Mouse (Mus musculus) lung, embryonic 15.5 days (tissue): ENCODE data around the gene 3110001I22Rik. TPM values are rescaled to one million over a fixed set of nuclear protein-coding genes. Genes with fewer than 3 reads are reported as not detected.
"Not testable (repeated sequence)": the region's sequence is repeated elsewhere in the genome, so short reads cannot be mapped to it uniquely, and the experiment has no call there.

ENCODE experiments used
- ATAC-seq: fragments of 200-750 bp; cut with Nextera tagmentation; 2 replicates; pipeline ENCODE4 v1.8.0; 2017; ENCODE audit warnings: moderate number of reproducible peaks, borderline replicate concordance; ENCODE audit not compliant: low FRiP score, low TSS enrichment; ENCODE audit errors: extremely low read depth
- H3K27ac ChIP-seq: fragments of 300-500 bp; sonication (generic); 2 replicates; pipeline ENCODE4 v1.5.1; 2015; ENCODE audit warnings: moderate library complexity, mild to moderate bottlenecking, inconsistent platforms
- H3K27me3 ChIP-seq: fragments of 300-500 bp; sonication (generic); 2 replicates; pipeline ENCODE4 v1.6.1; 2015; ENCODE audit warnings: inconsistent platforms
- H3K36me3 ChIP-seq: fragments of 300-500 bp; sonication (generic); 2 replicates; pipeline ENCODE4 v1.6.1; 2015; ENCODE audit warnings: inconsistent platforms
- H3K4me1 ChIP-seq: fragments of 300-500 bp; sonication (generic); 2 replicates; pipeline ENCODE4 v1.6.1; 2015; ENCODE audit warnings: inconsistent platforms
- H3K4me2 ChIP-seq: fragments of 300-500 bp; sonication (generic); 2 replicates; pipeline ENCODE4 v1.6.1; 2015; ENCODE audit warnings: inconsistent platforms, mild to moderate bottlenecking, moderate library complexity
- H3K4me3 ChIP-seq: fragments of 300-500 bp; sonication (generic); 2 replicates; pipeline ENCODE4 v1.5.1; 2015; ENCODE audit warnings: mild to moderate bottlenecking, inconsistent platforms
- H3K9ac ChIP-seq: fragments of 300-500 bp; sonication (generic); 2 replicates; pipeline ENCODE4 v1.6.1; 2015; ENCODE audit warnings: inconsistent platforms
- H3K9me3 ChIP-seq: fragments of 300-500 bp; sonication (generic); 2 replicates; pipeline ENCODE4 v1.6.1; 2016; ENCODE audit warnings: inconsistent platforms
- WGBS: fragments of 180-500 bp; shearing (Covaris S2); methylation state at CpG from one replicate; pipeline ENCODE4 v1.1.7; 2015; 5-methylcytosine and 5-hydroxymethylcytosine counted together
- polyA plus RNA-seq: library from polyadenylated mRNA; unstranded; fragments of >200 nt; fragmentation: Nextera tagmentation; extraction: Ambion mirVana; gene quantifications from 2 replicates; pipeline ENCODE4 v1.2.1, GENCODE M21; 2015

Gene 3110001I22Rik
- polyA plus RNA-seq, 1 experiment from 2014 or later, result 6.7 TPM

DNA sequence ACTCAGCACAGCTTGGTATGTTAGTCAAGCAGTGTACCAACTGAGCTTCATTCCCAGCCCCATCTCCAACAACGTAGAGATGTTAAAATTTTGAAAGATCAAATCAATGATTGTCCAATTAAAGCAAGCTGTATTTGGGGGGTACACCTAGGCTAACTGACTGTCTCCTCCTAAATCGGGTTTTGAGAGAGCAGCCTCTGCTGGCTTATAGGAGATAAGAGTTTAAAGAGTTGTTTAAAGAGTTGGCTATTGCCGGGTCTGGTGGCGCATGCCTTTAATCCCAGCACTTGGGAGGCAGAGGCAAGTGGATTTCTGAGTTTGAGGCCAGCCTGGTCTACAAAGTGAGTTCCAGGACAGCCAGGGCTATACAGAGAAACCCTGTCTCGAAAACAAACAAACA is 833 bp upstream of the 3110001I22Rik start:
- Histone ChIP-seq H3K4me3 (peak overlapping the region; percentile 97; the same call in 1 of the 2 replicates), H3K4me1 (peaks cover 21% of the 10 kb centered on the region), H3K4me2 (peak overlapping the region; percentile 59; the same call in 1 of the 2 replicates)
- not testable (repeated sequence) for H3K9ac ChIP-seq, H3K36me3 ChIP-seq, ATAC-seq, H3K27me3 ChIP-seq, H3K27ac ChIP-seq, H3K9me3 ChIP-seq
- WGBS, result 50% methylated on average over 5 of the region's 5 CpGs

GRCm38 (mm10) chr16:13672386-13672898 is 713 bp downstream of the 3110001I22Rik start:
- peak; percentile 43; the same call in 1 of the 2 replicates for ATAC-seq
- Histone ChIP-seq H3K36me3 (peaks cover 13% of the 10 kb centered on the region), H3K4me3 (peak overlapping the region; percentile 97)

GRCm38 (mm10) chr16:13673114-13673513 is 1.4 kb downstream of the 3110001I22Rik start:
- Histone ChIP-seq H3K4me2 (peak overlapping the region; percentile 59), H3K4me3 (peak overlapping the region; percentile 97), H3K27me3 (no peaks in the 10 kb centered on the region), H3K9me3 (no peaks in the 10 kb centered on the region), H3K9ac (0 out of 2 replicates have a peak overlapping the region, but pooled peaks have one; percentile 90), H3K27ac (no peak overlapping the region), H3K4me1 (peaks cover 14% of the 10 kb centered on the region; the same call in 1 of the 2 replicates), H3K36me3 (peaks cover 18% of the 10 kb centered on the region)
- WGBS, result 69% methylated on average over 5 of the region's 5 CpGs
- ATAC-seq, result no peak

More at GRCm38 (mm10) chr16:13672386-13672898, 713 bp downstream of the 3110001I22Rik start:
- Histone ChIP-seq H3K27me3 (no peaks in the 10 kb centered on the region), H3K27ac (peak overlapping the region; percentile 65; the same call in 1 of the 2 replicates), H3K4me2 (peak overlapping the region; percentile 59), H3K9ac (peak overlapping the region; percentile 90), H3K9me3 (no peaks in the 10 kb centered on the region), H3K4me1 (peaks cover 14% of the 10 kb centered on the region; the same call in 1 of the 2 replicates)
- WGBS, result 0% methylated on average over 20 of the region's 20 CpGs

GRCm38 (mm10) chr16:13674511-13674910 is 2.8 kb downstream of the 3110001I22Rik start:
- Histone ChIP-seq H3K4me3 (no peak overlapping the region), H3K9ac (no peak overlapping the region), H3K27me3 (no peaks in the 10 kb centered on the region), H3K4me2 (no peak overlapping the region), H3K4me1 (peaks cover 9% of the 10 kb centered on the region; the same call in 1 of the 2 replicates), H3K36me3 (peaks cover 19% of the 10 kb centered on the region), H3K9me3 (no peaks in the 10 kb centered on the region), H3K27ac (no peak overlapping the region)
- WGBS, result 92% methylated on average over 3 of the region's 3 CpGs
- no peak for ATAC-seq

- H3K27ac ChIP-seq, result no peak overlapping the region
Measured at GRCm38 (mm10) chr16:13678601-13679319, 7.0 kb downstream of the 3110001I22Rik start.

DNA sequence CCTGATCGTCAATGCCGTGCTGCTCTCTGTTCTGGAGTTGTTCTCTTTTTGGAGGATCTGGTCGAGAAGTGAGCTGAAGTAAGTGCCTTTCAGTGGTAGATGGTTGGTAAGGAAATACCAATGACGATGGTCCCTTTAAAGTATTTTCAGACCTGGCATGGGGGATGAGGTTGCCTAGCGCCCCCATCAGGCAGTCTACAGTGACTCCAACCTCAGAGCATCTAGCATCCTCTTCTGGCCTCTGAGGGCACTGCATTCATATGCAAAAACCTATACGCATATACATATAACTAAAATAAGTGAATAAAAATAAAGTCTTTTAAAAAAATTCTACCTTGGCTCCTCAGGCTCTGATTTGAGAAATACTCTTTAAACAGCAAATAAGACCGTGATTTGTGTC is 27.3 kb downstream of the 3110001I22Rik start:
- Histone ChIP-seq H3K36me3 (peaks cover 70% of the 10 kb centered on the region), H3K4me1 (no peaks in the 10 kb centered on the region), H3K27me3 (no peaks in the 10 kb centered on the region), H3K27ac (no peak overlapping the region), H3K4me2 (no peak overlapping the region), H3K9me3 (no peaks in the 10 kb centered on the region), H3K4me3 (no peak overlapping the region), H3K9ac (no peak overlapping the region)
- WGBS, result 85% methylated on average over 7 of the region's 7 CpGs
- no peak for ATAC-seq

More at GRCm38 (mm10) chr16:13678601-13679319, 7.0 kb downstream of the 3110001I22Rik start:
- Histone ChIP-seq H3K4me2 (no peak overlapping the region), H3K4me3 (no peak overlapping the region), H3K9ac (no peak overlapping the region), H3K27me3 (no peaks in the 10 kb centered on the region), H3K9me3 (no peaks in the 10 kb centered on the region), H3K4me1 (no peaks in the 10 kb centered on the region), H3K36me3 (peaks cover 22% of the 10 kb centered on the region)
- ATAC-seq, result no peak
- WGBS, result 84% methylated on average over 3 of the region's 3 CpGs

DNA sequence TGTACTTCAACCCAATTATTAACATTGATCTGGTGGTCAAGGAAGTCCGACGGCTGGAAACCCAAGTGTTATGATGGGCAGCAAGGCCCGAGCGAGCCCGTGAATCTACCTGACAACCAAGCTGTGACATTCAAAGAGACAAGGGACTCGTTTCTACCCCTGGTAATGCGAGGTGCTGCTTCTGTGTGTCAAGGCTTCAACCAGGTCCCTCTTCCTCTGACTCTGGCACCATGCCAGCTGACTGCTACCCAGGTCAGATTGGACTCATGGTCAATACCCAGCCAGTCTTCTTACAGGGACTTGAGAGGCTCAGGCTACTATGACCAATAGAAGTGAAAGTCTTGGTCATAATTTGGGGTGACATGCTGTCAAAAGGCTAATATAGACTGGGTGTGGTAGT is 30.5 kb downstream of the 3110001I22Rik start:
- Histone ChIP-seq H3K27me3 (no peaks in the 10 kb centered on the region), H3K4me1 (no peaks in the 10 kb centered on the region), H3K4me2 (no peak overlapping the region), H3K9me3 (no peaks in the 10 kb centered on the region), H3K36me3 (peaks cover 50% of the 10 kb centered on the region), H3K27ac (no peak overlapping the region), H3K9ac (no peak overlapping the region), H3K4me3 (no peak overlapping the region)
- no peak for ATAC-seq
- WGBS, result 93% methylated on average over 7 of the region's 7 CpGs

DNA sequence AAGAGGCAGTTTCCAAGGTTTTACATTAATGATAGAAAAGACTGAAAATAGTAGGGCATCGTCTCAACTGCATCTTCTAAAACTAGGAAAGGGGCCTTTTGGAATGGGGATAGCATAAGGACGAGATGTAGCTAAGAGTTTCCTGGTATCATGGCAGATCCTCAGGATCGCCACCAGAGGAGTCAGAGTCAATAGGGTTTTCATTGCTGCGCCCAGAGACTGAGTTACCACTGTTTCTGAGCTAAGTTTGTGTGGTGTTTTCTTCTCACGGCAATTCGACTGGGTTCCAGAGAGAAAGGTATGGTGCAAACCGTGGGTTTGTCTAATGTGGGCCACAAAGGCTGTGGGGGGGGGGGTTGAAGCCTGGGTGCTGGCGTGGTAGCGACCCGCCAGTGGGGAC is 32.9 kb downstream of the 3110001I22Rik start:
- Histone ChIP-seq H3K9ac (no peak overlapping the region), H3K9me3 (no peaks in the 10 kb centered on the region), H3K27ac (no peak overlapping the region), H3K36me3 (peaks cover 25% of the 10 kb centered on the region), H3K4me2 (no peak overlapping the region), H3K27me3 (no peaks in the 10 kb centered on the region), H3K4me1 (no peaks in the 10 kb centered on the region), H3K4me3 (no peak overlapping the region)
- 96% methylated on average over 10 of the region's 10 CpGs for WGBS
- no peak for ATAC-seq

DNA sequence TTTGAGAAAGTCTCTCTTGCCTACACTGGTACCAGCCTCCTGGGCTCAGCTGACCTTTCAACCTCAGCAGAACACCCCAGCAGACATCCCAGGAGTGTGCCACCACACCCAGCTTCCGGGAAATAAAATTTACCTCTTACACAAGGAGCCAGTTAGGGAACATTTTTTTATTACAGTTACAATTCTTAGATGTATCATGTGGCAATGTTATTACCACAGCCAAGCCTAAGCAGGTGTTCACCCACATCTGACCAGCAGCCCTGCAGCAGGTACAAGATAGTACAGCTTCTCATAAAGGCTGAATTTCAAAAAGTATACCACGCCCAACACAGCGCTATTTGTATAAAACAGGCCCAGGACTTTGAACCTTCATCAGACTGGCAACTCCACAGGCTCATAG is 43.2 kb downstream of the 3110001I22Rik start:
- H3K4me2 ChIP-seq, result no peak overlapping the region
- H3K27me3 ChIP-seq, result no peaks in the 10 kb centered on the region
- no peak overlapping the region for H3K4me3 ChIP-seq
- no peaks in the 10 kb centered on the region for H3K9me3 ChIP-seq
- no peak overlapping the region for H3K9ac ChIP-seq
- ATAC-seq, result no peak
- H3K4me1 ChIP-seq, result no peaks in the 10 kb centered on the region
- no peak overlapping the region for H3K27ac ChIP-seq
- H3K36me3 ChIP-seq, result no peaks in the 10 kb centered on the region
- WGBS, result 80% methylated on average over 3 of the region's 3 CpGs

GRCm38 (mm10) chr16:13716821-13717553 is 45.3 kb downstream of the 3110001I22Rik start:
- ATAC-seq, result no peak
- H3K4me3 ChIP-seq, result no peak overlapping the region
- H3K9ac ChIP-seq, result no peak overlapping the region
- no peaks in the 10 kb centered on the region for H3K36me3 ChIP-seq
- H3K9me3 ChIP-seq, result no peaks in the 10 kb centered on the region
- 67% methylated on average over 2 of the region's 2 CpGs for WGBS
- no peak overlapping the region for H3K4me2 ChIP-seq
- no peak overlapping the region for H3K27ac ChIP-seq
- no peaks in the 10 kb centered on the region for H3K4me1 ChIP-seq
- H3K27me3 ChIP-seq, result no peaks in the 10 kb centered on the region

DNA sequence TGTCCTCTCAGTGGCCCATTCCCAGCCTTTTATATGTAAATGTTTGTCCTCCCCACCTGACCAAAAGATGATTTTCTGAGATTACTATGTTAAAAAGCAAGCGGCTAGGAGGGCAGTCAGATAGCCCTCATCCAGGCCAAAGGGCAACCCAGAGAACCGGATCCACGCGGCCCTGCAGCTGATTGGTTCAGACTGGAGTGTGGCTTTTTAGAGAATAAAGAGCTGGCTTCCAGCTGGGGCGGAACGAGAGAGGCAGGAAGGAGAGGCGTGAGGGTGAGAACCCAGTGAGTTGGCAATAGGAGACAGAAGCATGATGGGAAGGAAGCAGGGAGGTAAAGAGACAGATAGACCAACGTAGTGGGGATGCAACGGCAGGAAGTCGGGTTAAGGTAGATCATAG is 51.2 kb downstream of the 3110001I22Rik start:
- Histone ChIP-seq H3K9ac (no peak overlapping the region), H3K4me3 (no peak overlapping the region), H3K27ac (no peak overlapping the region), H3K27me3 (no peaks in the 10 kb centered on the region), H3K9me3 (no peaks in the 10 kb centered on the region), H3K36me3 (no peaks in the 10 kb centered on the region), H3K4me1 (no peaks in the 10 kb centered on the region), H3K4me2 (no peak overlapping the region)
- no peak for ATAC-seq
- WGBS, result 34% methylated on average over 10 of the region's 10 CpGs
